Mouse (Mus musculus) cerebellum, adult 9-11 months (tissue): ENCODE data around the gene Prpsap1.
"Not testable (repeated sequence)": the region's sequence is repeated elsewhere in the genome, so short reads cannot be mapped to it uniquely, and the experiment has no call there.

Source experiments
- DNase-seq: peaks from one replicate; pipeline ENCODE4 v3.0.0; 2022

Prpsap1 gene

DNA sequence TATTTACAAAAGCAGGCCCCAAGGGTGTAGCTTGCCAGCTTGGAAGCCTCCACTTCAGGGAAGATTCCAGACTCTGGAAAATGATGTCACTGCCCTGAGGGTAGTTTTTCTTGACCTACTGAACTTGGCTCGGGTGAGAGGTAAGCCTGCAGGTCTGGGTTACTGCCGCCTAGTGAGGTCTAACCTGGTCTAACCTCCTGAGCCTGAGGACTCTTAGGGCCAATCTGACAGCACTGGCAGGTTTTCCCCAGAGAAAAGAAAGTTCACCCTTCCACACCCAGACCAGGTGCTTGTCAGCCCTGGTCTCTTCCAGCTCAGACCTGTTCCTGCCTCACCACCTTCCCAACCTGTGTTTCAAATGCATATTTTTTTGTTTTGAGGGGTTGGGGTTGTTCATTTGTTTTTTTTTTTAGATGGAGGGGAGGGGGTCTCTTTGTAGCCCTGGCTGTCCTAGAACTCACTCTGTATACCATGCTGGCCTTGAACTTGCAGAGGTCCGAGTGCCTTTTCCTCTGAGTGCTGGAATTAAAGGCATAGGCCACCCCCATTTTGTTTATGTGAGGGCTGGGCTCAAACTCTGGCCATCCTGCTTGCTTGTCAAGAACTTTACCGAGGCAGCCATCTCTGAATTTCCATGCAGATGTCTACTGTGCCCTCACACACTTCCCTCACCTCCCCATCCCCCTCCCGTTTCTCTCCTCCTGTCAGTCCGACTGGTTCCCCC is 67.0 kb downstream of the Prpsap1 start:
- no peak for DNase-seq

DNA sequence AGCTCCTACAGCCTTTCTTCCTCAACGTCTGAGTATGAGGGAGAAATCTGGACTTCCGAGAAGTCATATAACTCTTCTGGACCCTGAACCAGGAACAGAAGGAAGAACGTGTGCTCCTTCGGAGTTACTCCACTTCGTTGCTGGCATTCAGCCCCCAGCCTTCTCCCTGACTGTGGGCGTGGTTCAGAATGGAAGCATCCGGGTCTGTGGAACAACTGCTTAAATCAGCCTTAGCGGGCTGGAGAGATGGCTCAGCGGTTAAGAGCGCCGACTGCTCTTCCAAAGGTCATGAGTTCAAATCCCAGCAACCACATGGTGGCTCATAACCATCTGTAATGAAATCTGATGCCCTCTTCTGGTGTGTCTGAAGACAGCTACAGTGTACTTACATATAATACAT is 67.7 kb downstream of the Prpsap1 start:
- DNase-seq = not testable (repeated sequence)

DNA sequence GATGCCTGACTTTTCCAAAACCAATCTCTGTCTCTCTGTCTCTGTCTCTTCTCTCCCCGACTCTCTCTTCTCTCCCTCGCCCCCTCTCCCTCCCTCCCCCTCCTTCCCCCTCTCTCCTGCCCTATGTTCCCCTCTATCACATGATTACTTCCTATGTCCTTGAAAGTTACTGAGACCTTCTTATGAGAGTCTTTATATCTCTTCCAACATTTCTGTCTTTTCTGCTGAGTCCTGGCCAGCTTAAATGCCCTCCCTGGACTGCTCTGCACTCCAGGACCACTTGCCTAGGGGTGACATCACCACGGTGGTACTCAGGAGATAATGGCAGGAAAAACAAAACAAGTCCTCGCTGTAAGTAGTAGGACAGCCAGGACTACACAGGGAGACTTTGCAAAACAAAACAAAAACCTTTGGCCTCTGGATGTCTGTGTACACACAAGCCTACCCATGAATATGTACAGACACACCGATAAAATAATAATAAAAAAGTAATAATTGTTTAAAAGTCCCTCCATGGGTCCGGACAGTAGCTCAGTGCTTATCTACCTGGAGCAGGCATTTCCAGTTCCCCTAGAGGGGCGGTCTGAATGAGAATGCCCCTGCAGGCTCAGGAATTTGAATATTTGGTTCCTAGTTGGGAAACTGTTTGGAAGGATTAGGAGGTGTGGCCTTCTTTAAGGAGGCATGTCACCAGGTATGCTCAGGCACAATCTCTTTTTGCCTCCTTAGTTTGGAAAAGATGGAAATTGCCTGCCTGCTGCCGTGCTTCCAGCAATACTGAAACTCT is 69.2 kb downstream of the Prpsap1 start:
- no peak for DNase-seq

DNA sequence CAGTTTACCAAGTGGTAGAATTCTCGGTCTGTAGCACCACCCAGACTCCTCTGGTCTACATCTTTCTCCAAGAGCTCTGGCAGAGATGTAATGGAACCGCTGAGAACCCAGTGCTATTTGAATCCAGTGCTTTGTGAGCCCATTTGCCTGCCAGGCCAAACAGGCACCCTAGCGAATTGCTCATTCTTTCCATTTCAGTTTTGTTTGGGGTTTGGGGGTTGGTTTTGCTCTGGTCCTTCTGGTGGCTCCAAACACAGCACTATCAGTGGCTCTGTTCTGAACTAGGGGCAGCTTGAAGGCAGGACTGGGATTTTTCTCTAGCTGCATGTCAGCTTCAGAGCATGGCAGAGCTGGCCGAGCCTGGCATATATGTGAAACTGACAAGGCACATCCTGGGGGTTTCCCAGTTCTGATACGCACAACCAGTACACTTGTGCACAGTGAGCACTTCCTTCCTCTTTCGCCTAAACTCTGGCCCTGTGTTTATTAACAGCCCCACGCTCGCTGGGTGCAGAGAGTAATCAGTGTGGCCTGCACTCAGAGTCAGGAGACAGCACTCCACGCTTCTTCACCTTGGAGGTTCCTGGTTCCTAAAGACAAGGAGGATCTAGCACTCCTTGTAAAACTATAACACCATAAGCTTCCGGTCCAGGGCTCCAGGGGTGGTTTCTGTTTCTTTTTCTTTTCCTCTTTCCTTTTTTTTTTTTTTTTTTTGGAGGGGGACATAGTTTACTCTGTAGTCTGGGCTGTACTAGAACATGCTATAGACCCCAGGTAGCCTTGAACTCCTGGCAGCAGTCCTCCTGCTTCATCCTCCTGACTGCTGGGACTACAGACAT is 70.0 kb downstream of the Prpsap1 start:
- DNase-seq = no peak

DNA sequence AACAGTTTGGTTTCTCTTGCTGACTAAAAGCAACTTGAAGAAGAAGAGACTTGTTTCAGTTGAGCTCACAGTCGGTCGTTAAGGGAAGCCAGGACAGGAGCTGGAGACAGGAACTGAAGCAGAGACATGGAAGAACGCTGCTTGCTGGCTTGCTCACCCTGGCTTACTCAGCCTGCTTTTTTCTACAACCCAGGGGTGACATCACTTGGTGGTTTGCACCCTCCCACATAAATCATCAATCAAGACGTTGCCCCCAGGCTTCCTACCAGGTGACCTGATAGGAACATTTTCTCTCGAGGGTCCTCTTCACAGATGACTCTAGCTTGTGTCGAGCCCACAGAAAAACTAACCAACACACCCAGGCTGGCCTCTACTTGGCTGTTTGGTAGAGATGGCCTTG is 70.8 kb downstream of the Prpsap1 start:
- no peak for DNase-seq

DNA sequence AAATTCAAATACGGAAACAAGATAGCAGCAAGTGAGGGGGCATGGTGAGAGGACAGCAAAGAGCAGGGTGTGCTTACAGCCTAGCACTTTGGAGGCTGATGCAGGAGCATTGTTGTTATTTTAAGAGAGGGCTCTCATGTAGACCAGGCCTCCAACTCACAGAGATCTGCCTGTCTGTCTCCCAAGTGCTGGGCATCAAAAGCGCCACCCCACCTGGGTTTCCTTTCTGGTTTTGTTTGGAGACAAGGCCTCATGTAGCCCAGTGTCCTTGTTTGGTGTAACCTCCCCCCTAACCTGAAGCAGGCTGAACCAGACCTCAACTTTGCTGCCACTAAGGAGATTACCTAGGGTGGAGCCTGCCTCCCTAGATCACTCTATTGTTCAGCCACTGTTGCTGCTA is 71.4 kb downstream of the Prpsap1 start:
- DNase-seq = no peak

DNA sequence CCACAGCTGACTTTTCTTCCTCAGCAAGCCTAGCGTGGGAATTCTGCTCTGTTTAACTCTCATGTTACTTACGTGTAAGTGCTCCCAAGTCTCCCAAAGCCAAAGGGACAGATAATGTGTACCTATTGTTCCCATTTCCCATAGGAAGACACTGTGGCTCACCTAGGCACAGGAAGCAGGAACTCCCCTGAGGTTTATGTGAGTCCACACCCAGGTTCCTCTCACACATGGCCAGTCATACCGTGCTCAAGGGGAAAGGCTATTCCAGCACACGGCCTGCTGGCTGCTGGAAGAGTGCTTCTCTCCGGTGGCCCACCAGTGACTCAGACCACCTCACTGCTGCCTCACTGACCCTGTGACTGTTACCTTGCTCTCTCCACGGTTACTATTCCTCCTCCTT is 72.9 kb downstream of the Prpsap1 start:
- DNase-seq = no peak
